Mouse (Mus musculus) embryo, embryonic 10.5 days (tissue): Measurements from ENCODE around the gene Pdx1.
A peak's percentile ranks its signal among the peaks of the same experiment; 100 is the strongest.

ENCODE experiments used
- DNase-seq: peaks from one replicate; pipeline ENCODE4 v3.0.0-alpha.2; 2015; ENCODE audit warnings: low spot score

Gene Pdx1

GRCm38 (mm10) chr5:147269926-147270672, at the start of gene Pdx1:
Pdx1 (plus strand) TSS chr5:147269959.
- DNase-seq = peak; percentile 65

GRCm38 (mm10) chr5:147227354-147228112, 42.2 kb upstream of the Pdx1 start:
- peak; percentile 88 for DNase-seq

GRCm38 (mm10) chr5:147235406-147236309, 34.1 kb upstream of the Pdx1 start:
- DNase-seq = no peak

GRCm38 (mm10) chr5:147243908-147244307, 25.9 kb upstream of the Pdx1 start:
- DNase-seq = no peak

GRCm38 (mm10) chr5:147260189-147260588, 9.6 kb upstream of the Pdx1 start:
- no peak for DNase-seq

- no peak for DNase-seq
Observed at GRCm38 (mm10) chr5:147260778-147261177, 9.0 kb upstream of the Pdx1 start.

GRCm38 (mm10) chr5:147261899-147262541, 7.7 kb upstream of the Pdx1 start:
- no peak for DNase-seq

GRCm38 (mm10) chr5:147263945-147264344, 5.8 kb upstream of the Pdx1 start:
- DNase-seq = no peak

GRCm38 (mm10) chr5:147267434-147267833, 2.3 kb upstream of the Pdx1 start:
- peak; percentile 28 for DNase-seq

- DNase-seq = no peak
Observed at GRCm38 (mm10) chr5:147268728-147269127, 1.0 kb upstream of the Pdx1 start.

GRCm38 (mm10) chr5:147269371-147269770, 388 bp upstream of the Pdx1 start:
- DNase-seq = no peak

- no peak for DNase-seq
Observed at GRCm38 (mm10) chr5:147270673-147271655, 1.2 kb downstream of the Pdx1 start.

- no peak for DNase-seq
Observed at GRCm38 (mm10) chr5:147272046-147272807, 2.5 kb downstream of the Pdx1 start.

GRCm38 (mm10) chr5:147272808-147273345, 3.1 kb downstream of the Pdx1 start:
- DNase-seq = no peak

GRCm38 (mm10) chr5:147274174-147275141, 4.7 kb downstream of the Pdx1 start:
- DNase-seq = no peak

GRCm38 (mm10) chr5:147275761-147276160, 6.0 kb downstream of the Pdx1 start:
- no peak for DNase-seq

- DNase-seq = no peak
Observed at GRCm38 (mm10) chr5:147276701-147277546, 7.2 kb downstream of the Pdx1 start.
